Mouse (Mus musculus): ENCODE measurements at regions not wholly inside any gene's neighbourhood (a gene's known extent, or its start where the extent isn't known, plus 50 kb on each side); places are given as distances from the start of the nearest gene placed in this dataset.

DNA sequence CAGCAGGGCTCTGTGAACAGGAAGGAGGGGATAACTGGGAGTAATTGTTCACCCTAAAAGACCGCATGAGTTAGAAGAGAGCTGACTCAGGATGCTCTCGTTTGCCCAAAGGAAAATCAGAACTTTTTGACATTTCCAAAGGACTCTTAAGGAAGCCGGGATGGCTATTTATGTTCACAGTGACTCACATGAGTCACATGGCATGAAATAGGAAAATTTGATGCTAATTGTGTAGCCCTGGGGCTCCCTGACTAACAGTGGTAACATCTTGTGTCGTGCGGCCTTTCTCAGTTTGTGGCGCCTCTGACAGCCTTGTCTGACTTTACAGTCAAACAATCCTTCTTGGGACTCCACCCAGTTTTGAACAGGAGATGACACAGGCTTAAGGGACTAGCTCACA, 51.9 kb upstream of the Cacna1a start:
- CTCF ChIA-PET, result no interaction called here
- POLR2A ChIA-PET, result interaction anchor here in 2 of 4 experiments (0.9 to 1.0 kb wide), 2 partner anchors 15 to 19 kb away, joined by 3 read pairs; no protein-coding TSS in a partner anchor

DNA sequence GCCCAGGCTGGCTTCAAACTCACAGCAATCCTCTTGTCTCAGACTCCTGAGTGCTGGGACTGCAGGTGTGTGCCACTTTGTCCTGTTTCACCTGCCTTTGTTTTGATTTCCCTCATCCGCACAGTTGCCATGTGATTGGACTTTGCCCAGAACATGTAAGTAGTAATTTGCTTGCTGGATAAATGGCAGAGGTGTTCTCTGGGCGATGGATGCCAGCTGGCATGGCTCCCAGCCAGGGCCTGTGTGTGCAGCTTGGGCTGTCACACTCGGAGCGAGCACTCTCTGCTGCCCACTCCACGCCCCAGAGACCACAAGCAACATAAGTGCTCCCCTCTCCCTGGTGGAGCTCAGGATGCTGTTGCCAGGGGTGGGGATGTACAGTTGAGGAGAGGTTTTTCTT, 53.9 kb upstream of the Cacna1a start:
- ChIA-PET CTCF (interaction anchor here in 1 of 4 experiments (0.5 to 1.0 kb wide), 2 partner anchors 49 to 128 kb away, joined by 3 read pairs; no protein-coding TSS in a partner anchor), POLR2A (interaction anchor here in 1 of 4 experiments (0.5 kb wide), 1 partner anchor 12 kb away, joined by 3 read pairs; no protein-coding TSS in a partner anchor)

DNA sequence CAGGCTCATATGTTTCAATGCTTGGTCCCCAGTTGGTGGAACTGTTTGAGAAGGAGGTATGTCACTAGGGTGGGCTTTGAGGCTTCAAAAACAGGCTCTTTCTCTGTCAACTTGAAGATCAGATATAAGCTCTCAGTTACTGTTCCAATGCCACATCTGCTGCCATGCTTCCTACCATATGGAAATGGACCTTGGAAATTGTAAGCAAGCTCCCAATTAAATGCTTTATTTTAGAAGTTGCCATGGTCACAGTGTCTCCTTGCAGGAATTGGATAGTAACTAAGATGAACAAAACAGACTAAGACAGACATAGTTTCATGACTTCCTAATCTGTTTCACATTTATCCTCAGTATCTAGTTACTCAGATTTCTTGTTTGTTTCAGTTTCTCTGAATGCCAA, 56.7 kb upstream of the Cacna1a start:
- ChIA-PET CTCF (no interaction called here), POLR2A (no interaction called here)

DNA sequence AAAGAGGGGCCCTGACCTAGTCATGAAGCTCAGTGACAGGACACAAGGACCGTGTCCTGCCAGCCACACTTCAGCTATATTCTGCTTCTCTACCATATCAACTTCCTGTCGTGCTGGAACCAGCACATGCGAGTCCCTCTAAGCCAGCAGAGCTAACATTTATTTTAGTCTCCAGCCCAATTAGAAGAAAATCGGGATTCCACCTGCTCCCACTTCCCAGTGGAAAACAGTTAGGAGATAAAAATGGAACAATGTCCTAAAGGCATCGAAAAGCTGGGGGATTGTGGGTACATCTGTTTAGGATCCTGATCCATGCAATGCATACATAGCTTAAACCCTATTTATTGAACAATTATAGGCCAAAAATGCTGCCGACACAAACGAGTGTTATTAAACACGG, 58.7 kb upstream of the Cacna1a start:
- POLR2A ChIA-PET, result interaction anchor here in 1 of 4 experiments (0.6 to 1.4 kb wide), 2 partner anchors 9 to 12 kb away, joined by 3 read pairs; no protein-coding TSS in a partner anchor
- CTCF ChIA-PET, result no interaction called here

- ChIA-PET CTCF (interaction anchor here in 2 of 4 experiments (0.5 to 1.3 kb wide), 4 partner anchors 15 to 606 kb away, joined by 3 to 6 read pairs (median 4); no protein-coding TSS in a partner anchor), POLR2A (interaction anchor here in 2 of 4 experiments (0.6 to 0.8 kb wide), 5 partner anchors 12 to 246 kb away, joined by 3 to 7 read pairs (median 4); no protein-coding TSS in a partner anchor)
These were observed 52.6 kb upstream of the Ccdc130 start for GRCm38 (mm10) chr8:84322761-84323160.

DNA sequence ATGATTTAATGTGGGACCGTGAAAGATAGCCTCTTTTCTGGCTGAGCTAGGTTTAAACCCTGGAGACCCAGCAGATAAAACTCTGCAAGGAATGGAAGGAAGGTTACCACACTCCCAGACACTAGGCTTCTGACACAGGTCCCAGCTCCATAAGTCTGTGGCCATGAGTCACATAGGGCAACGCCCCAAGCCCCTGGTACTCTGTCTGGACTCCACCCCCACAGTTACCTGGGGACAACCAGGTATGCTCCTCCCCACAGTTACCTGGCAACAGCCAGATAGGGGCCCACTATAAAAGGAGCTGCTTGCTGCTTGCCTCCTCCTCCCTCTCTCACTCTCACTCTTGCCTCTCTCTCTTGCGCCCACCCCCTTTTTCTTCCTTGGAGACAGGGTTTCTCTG, 51.7 kb upstream of the Ccdc130 start:
- CTCF ChIA-PET, result interaction anchor here in 3 of 4 experiments (0.7 to 1.1 kb wide), 3 partner anchors 30 to 233 kb away, joined by 3 to 5 read pairs (median 5); no protein-coding TSS in a partner anchor
- POLR2A ChIA-PET, result interaction anchor here in 2 of 4 experiments (0.7 to 1.0 kb wide), 2 partner anchors 180 to 260 kb away, joined by 3 read pairs; no protein-coding TSS in a partner anchor

All from embryonic stem cell, embryonic (primary cell).